Mouse (Mus musculus) heart, adult 2 months (tissue): ENCODE data around the gene Adcyap1. TPM values are rescaled to one million over a fixed set of nuclear protein-coding genes. Genes with fewer than 3 reads are reported as not detected.

Experiments used
- DNase-seq, 2 experiments: peaks; one replicate each; pipeline ENCODE4 v3.0.0; 2021
- H3K27ac ChIP-seq: fragments of 200-600 bp; 2 replicates; pipeline ENCODE4 v1.8.1; 2022
- H3K27me3 ChIP-seq: fragments of 200-500 bp; 2 replicates; pipeline ENCODE4 v1.6.1; 2012; ENCODE audit warnings: mild to moderate bottlenecking, low read length, inconsistent platforms, mixed read lengths; ENCODE audit not compliant: control insufficient read depth, insufficient read depth
- H3K36me3 ChIP-seq: fragments of 200-500 bp; 2 replicates; pipeline ENCODE4 v1.6.1; 2012; ENCODE audit warnings: low read length, inconsistent platforms; ENCODE audit not compliant: control insufficient read depth, insufficient read depth
- H3K4me1 ChIP-seq: fragments of 200-500 bp; 2 replicates; pipeline ENCODE4 v1.6.1; 2011; ENCODE audit warnings: low read length; ENCODE audit not compliant: control insufficient read depth, insufficient read depth
- H3K4me3 ChIP-seq: fragments of 200-600 bp; 2 replicates; pipeline ENCODE4 v1.8.1; 2022
- H3K79me2 ChIP-seq: fragments of 200-500 bp; replicated peaks from 2 replicates; pipeline ENCODE4 v1.6.1; 2012; ENCODE audit warnings: mild to moderate bottlenecking, inconsistent platforms, low read length, moderate library complexity, mixed read lengths; ENCODE audit not compliant: control insufficient read depth, insufficient read depth
- H3K9ac ChIP-seq: fragments of 200-500 bp; 2 replicates; pipeline ENCODE4 v1.6.1; 2012; ENCODE audit warnings: low read depth, mild to moderate bottlenecking, control low read depth, inconsistent platforms, low read length, mixed read lengths
- CTCF ChIP-seq: fragments of 200-600 bp; IDR thresholded peaks from 2 replicates; pipeline ENCODE4 v1.8.1; 2022; ENCODE audit warnings: antibody characterized with exemption, mild to moderate bottlenecking, moderate library complexity
- EP300 ChIP-seq: fragments of 200-500 bp; IDR thresholded peaks from 2 replicates; pipeline ENCODE4 v1.6.1; 2011; ENCODE audit warnings: low read depth, low read length, control low read depth; ENCODE audit not compliant: insufficient read depth
- POLR2A ChIP-seq: fragments of 200-500 bp; IDR thresholded peaks from 2 replicates; pipeline ENCODE4 v1.6.1; 2011; ENCODE audit warnings: mild to moderate bottlenecking, low read depth, low read length, control low read depth; ENCODE audit not compliant: insufficient read depth
- WGBS: fragments of 180-500 bp; shearing (Covaris S2); methylation state at CpG from one replicate; pipeline ENCODE4 v1.1.7; 2018; 5-methylcytosine and 5-hydroxymethylcytosine counted together
- intact Hi-C: fragments of 180-260 bp; cut with DNase I; formaldehyde crosslinking; loops from one replicate; pipeline ENCODE4 v1.15.1; 2025
- polyA plus RNA-seq: library from polyadenylated mRNA; depleted of rRNA; stranded (reverse); fragments of >200 nt; gene quantifications from 2 replicates; pipeline ENCODE4 v1.2.3, GENCODE M21; 2012
- total RNA-seq, 2 experiments: library from RNA; stranded (reverse); gene quantifications; 2 replicates each; pipeline ENCODE4 v1.2.3; 2021

Adcyap1 gene
- total and polyA plus RNA-seq, 3 experiments, result not detected

- no peaks in the 10 kb centered on the region for H3K4me1 ChIP-seq
- H3K27me3 ChIP-seq, result no peaks in the 10 kb centered on the region
- no peak overlapping the region for H3K4me3 ChIP-seq
- no peaks in the 10 kb centered on the region for H3K36me3 ChIP-seq
- no peak for TF ChIP-seq EP300
- TF ChIP-seq POLR2A, result no peak
- no peak for TF ChIP-seq CTCF
- intact Hi-C loops, result no loop called here
- no peak overlapping the region for H3K9ac ChIP-seq
- WGBS, result 79% methylated on average over 6 of the region's 6 CpGs
- DNase-seq, result no peak
- H3K79me2 ChIP-seq, result no peaks in the 10 kb centered on the region
- H3K27ac ChIP-seq, result no peak overlapping the region
Measured at GRCm38 (mm10) chr17:93217785-93218184, 19.0 kb downstream of the Adcyap1 start.

GRCm38 (mm10) chr17:93218640-93219039 is 19.8 kb downstream of the Adcyap1 start:
- Histone ChIP-seq H3K9ac (no peak overlapping the region), H3K27ac (no peak overlapping the region), H3K36me3 (no peaks in the 10 kb centered on the region), H3K79me2 (no peaks in the 10 kb centered on the region), H3K27me3 (no peaks in the 10 kb centered on the region), H3K4me3 (no peak overlapping the region), H3K4me1 (no peaks in the 10 kb centered on the region)
- DNase-seq, result no peak
- intact Hi-C loops, result no loop called here
- no peak for TF ChIP-seq POLR2A
- no peak for TF ChIP-seq EP300
- no peak for TF ChIP-seq CTCF
- 54% methylated on average over 2 of the region's 2 CpGs for WGBS

DNA sequence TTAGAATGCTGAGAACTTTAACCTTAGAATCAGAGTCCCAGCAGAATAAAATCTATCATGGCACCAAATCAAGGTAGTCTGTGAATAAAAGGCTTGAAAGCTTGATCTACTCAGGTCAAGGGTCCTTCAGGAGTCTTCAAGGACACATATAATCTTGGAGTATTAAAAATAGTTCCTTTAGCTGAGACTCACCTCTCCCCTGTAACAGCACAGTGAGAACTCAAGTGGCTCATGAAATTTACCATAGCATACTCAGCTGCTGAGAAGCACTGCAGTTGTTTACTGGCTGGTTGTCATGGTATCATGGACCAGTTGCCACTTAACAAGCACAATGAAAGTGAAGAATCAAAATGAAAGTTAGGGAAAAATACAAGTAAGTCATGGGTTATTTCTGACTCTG is 38.5 kb downstream of the Adcyap1 start:
- Histone ChIP-seq H3K4me1 (no peaks in the 10 kb centered on the region), H3K79me2 (no peaks in the 10 kb centered on the region), H3K9ac (no peak overlapping the region), H3K27ac (no peak overlapping the region), H3K27me3 (no peaks in the 10 kb centered on the region), H3K36me3 (no peaks in the 10 kb centered on the region), H3K4me3 (no peak overlapping the region)
- intact Hi-C loops, result no loop called here
- DNase-seq, result no peak
- no peak for TF ChIP-seq CTCF
